Mouse (Mus musculus): ENCODE results near the gene Atp8a2.

GRCm38 (mm10) chr14:59890818-59891217 lies 306.2 kb downstream of the Atp8a2 start:
- TF ChIP-seq POLR2A (IDR thresholded peaks at IDR 0.05; ENCODE audit: insufficient read depth, low read depth, low read length) (no peak), CTCF (IDR thresholded peaks at IDR 0.05) (no peak), EP300 (IDR thresholded peaks at IDR 0.05; ENCODE audit: insufficient read depth, low read depth, low read length) (no peak)
